Mouse (Mus musculus) forebrain, embryonic 14.5 days (tissue): Measurements from ENCODE around the gene Nrn1l. TPM values are rescaled to one million over a fixed set of nuclear protein-coding genes. Genes with fewer than 3 reads are reported as not detected.
A peak's percentile ranks its signal among the peaks of the same experiment; 100 is the strongest.

Experiments used
- ATAC-seq: fragments of 200-750 bp; cut with Nextera tagmentation; 2 replicates; pipeline ENCODE4 v1.8.0; 2017; ENCODE audit warnings: mild to moderate bottlenecking, moderate library complexity
- DNase-seq: peaks from one replicate; pipeline ENCODE4 v3.0.0-alpha.2; 2015; ENCODE audit warnings: low spot score
- H3K27ac ChIP-seq: fragments of 300-500 bp; sonication (generic); 2 replicates; pipeline ENCODE4 v1.5.1; 2014; ENCODE audit warnings: low read depth, mild to moderate bottlenecking, control low read depth, low read length, moderate library complexity
- H3K27me3 ChIP-seq: fragments of 300-500 bp; sonication (generic); replicated peaks from 2 replicates; pipeline ENCODE4 v1.6.1; 2014; ENCODE audit warnings: low read length, control low read depth, mixed read lengths; ENCODE audit not compliant: control insufficient read depth, insufficient read depth
- H3K36me3 ChIP-seq: fragments of 300-500 bp; sonication (generic); 2 replicates; pipeline ENCODE4 v1.6.1; 2014; ENCODE audit warnings: low read length, control low read depth; ENCODE audit not compliant: control insufficient read depth, insufficient read depth
- H3K4me1 ChIP-seq: fragments of 300-500 bp; sonication (generic); 2 replicates; pipeline ENCODE4 v1.6.1; 2014; ENCODE audit warnings: antibody characterized with exemption, low read length, control low read depth; ENCODE audit not compliant: control insufficient read depth, insufficient read depth
- H3K4me2 ChIP-seq: fragments of 300-500 bp; sonication (generic); 2 replicates; pipeline ENCODE4 v1.6.1; 2014; ENCODE audit warnings: mild to moderate bottlenecking, control low read depth, low read length
- H3K4me3 ChIP-seq: fragments of 300-500 bp; sonication (generic); 2 replicates; pipeline ENCODE4 v1.5.1; 2014; ENCODE audit warnings: low read depth, low read length, control low read depth
- H3K9ac ChIP-seq: fragments of 300-500 bp; sonication (generic); 2 replicates; pipeline ENCODE4 v1.6.1; 2014; ENCODE audit warnings: mild to moderate bottlenecking, low read length, control low read depth, moderate library complexity
- H3K9me3 ChIP-seq: fragments of 300-500 bp; sonication (generic); replicated peaks from 2 replicates; pipeline ENCODE4 v1.6.1; 2016; ENCODE audit warnings: low read length, control low read depth, mixed read lengths; ENCODE audit not compliant: control insufficient read depth
- WGBS: fragments of 180-500 bp; shearing (Covaris S2); extraction: QIAGEN DNeasy Blood & Tissue Kit; methylation state at CpG from one replicate; pipeline ENCODE4 v1.1.7; 2014; 5-methylcytosine and 5-hydroxymethylcytosine counted together
- polyA plus RNA-seq: library from polyadenylated mRNA; unstranded; fragments of >200 nt; fragmentation: Nextera tagmentation; extraction: Ambion mirVana; gene quantifications from 2 replicates; pipeline ENCODE4 v1.2.1, GENCODE M21; 2014

Nrn1l gene
- polyA plus RNA-seq, 1 experiment from 2014 or later: 0.42 TPM

DNA sequence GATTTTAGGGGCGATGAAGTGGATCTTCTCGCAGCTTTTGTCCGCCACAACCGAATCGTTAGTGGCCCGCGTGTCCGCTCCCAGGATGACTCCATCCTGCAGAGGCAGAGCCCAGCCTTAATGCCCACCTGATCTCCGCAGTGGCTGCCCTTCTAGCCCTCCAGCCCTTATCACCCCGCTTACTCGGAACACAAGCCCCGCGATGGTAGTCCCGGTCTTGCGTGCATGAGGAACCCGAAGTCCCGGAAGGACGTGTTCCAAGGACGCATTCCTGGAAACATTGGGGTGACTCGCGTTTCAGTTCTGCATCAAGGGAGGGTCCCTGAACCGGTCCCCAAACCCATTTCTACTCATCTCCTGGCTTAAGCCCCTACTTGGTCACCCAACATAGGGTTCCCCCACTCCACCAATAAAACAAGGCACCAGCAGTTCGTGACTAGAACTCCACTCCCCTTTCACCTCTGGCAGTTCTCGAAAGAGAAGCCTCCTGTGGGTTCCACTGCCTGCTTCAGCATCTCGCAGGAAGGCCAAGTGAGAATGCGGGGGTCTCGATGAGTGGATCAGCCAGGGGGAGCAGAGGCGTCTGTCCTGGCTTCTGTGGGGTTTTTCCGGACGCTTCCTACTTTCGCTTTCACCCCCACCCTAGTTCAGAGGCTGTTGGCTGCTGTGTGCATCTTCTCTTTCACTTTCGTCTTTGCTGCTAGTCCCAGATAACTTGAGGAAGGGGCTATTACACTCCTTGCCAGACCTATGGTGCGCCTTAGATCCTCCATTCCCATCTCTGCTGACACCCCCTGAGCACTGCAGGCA, 44.3 kb downstream of the Nrn1l start:
- H3K9me3 ChIP-seq: no peaks in the 10 kb centered on the region
- peaks cover 5% of the 10 kb centered on the region for H3K4me1 ChIP-seq
- WGBS: 2% methylated on average over 33 of the region's 33 CpGs
- H3K4me2 ChIP-seq: peak overlapping the region; percentile 75
- DNase-seq (peak; percentile 45), ATAC-seq (peak; percentile 4; the same call in 1 of the 2 replicates)
- no peaks in the 10 kb centered on the region for H3K27me3 ChIP-seq
- peak overlapping the region; percentile 70 for H3K27ac ChIP-seq
- H3K36me3 ChIP-seq: 0 out of 2 replicates have a peak, but pooled peaks cover 2% of the 10 kb centered on the region
- peak overlapping the region; percentile 55 for H3K4me3 ChIP-seq
- H3K9ac ChIP-seq: peak overlapping the region; percentile 77

DNA sequence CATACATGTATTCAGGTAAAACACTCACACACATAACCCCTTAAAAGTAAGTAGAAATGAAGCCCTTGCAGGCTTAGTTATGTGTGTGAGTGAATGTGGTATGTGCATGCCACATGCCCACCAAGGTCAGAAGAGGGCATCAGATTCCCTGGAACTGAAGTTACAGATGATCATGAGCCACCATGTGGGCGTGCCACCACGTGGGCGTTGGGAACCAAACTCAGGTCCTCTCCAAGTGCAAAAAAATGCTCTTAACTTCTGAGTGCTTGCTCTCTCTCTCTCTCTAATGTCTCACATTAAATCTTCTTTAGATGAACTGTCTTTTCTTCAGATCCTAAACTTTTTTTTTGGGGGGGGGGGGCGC, 44.9 kb downstream of the Nrn1l start, which contains the start of gene Psmb10:
Psmb10 (minus strand) TSS at position 139 of the 364 bp plus-strand sequence.
- peak; percentile 15 for DNase-seq
- H3K4me1 ChIP-seq: peaks cover 5% of the 10 kb centered on the region

DNA sequence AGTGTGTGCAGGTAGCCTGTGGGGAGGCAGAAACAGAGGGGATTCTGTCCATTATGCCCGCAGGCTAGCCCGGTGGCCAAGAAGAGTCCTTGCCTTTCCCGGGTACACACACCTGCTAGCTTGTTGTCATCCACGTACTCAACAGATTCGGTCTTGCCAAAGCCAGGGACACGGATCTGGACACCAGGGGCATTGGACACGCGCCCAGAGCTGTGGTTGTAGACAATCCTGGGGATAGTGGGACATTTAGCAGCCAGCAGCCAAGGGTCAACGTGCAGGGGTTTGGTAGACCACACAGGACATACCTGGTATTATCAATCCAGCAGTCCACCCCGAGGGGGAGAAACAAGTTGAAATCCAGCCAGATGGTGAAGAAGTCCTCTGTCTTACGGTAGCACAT, 48.7 kb downstream of the Nrn1l start:
- WGBS: 93% methylated on average over 11 of the region's 11 CpGs

More for the DNA sequence above, 44.9 kb downstream of the Nrn1l start, which contains the start of gene Psmb10:
- no peaks in the 10 kb centered on the region for H3K27me3 ChIP-seq
- WGBS: 38% methylated on average over 4 of the region's 4 CpGs
- peak within 1 kb of the TSS; percentile 55 for H3K4me3 ChIP-seq
- H3K9ac ChIP-seq: peak within 1 kb of the TSS; percentile 77
- H3K36me3 ChIP-seq: 0 out of 2 replicates have a peak, but pooled peaks cover under 1% of the 10 kb centered on the region
- no peak for ATAC-seq
- no peaks in the 10 kb centered on the region for H3K9me3 ChIP-seq
- peak within 1 kb of the TSS; percentile 70 for H3K27ac ChIP-seq
- H3K4me2 ChIP-seq: peak within 1 kb of the TSS; percentile 75

DNA sequence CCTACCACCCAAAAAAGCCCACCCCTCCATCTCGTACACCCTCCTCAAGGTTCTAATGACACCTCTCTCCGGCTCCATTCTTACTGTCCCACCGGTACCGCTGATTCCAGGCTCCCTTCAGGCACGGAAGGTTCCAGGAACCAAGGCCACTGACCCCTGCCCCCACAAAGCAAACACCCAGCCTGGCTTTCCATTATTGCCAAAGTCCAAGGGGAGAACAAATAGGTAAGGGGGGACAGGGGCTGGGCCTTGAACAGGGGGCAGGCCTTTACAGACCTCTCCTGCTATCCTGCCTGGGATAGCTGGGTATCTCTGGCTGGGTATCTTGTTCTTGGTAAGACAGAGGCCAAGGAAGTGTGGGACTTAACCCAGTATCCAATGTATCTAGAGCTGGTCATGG, 49.2 kb downstream of the Nrn1l start:
- ATAC-seq: no peak
- no peak overlapping the region for H3K9ac ChIP-seq
- H3K36me3 ChIP-seq: no peaks in the 10 kb centered on the region; the same call in 1 of the 2 replicates
- H3K27me3 ChIP-seq: no peaks in the 10 kb centered on the region
- 95% methylated on average over 5 of the region's 5 CpGs for WGBS
- H3K4me2 ChIP-seq: no peak overlapping the region
- no peak for DNase-seq
- H3K9me3 ChIP-seq: no peaks in the 10 kb centered on the region
- H3K4me3 ChIP-seq: no peak overlapping the region
- no peak overlapping the region for H3K27ac ChIP-seq
- H3K4me1 ChIP-seq: no peaks in the 10 kb centered on the region; the same call in 1 of the 2 replicates

More for the DNA sequence above, 48.7 kb downstream of the Nrn1l start:
- H3K4me1 ChIP-seq: no peaks in the 10 kb centered on the region; the same call in 1 of the 2 replicates
- ATAC-seq: no peak
- no peak overlapping the region for H3K9ac ChIP-seq
- no peaks in the 10 kb centered on the region for H3K27me3 ChIP-seq
- no peak overlapping the region for H3K4me3 ChIP-seq
- no peak overlapping the region for H3K4me2 ChIP-seq
- no peak overlapping the region for H3K27ac ChIP-seq
- H3K36me3 ChIP-seq: no peaks in the 10 kb centered on the region; the same call in 1 of the 2 replicates
- no peaks in the 10 kb centered on the region for H3K9me3 ChIP-seq
- DNase-seq: no peak

DNA sequence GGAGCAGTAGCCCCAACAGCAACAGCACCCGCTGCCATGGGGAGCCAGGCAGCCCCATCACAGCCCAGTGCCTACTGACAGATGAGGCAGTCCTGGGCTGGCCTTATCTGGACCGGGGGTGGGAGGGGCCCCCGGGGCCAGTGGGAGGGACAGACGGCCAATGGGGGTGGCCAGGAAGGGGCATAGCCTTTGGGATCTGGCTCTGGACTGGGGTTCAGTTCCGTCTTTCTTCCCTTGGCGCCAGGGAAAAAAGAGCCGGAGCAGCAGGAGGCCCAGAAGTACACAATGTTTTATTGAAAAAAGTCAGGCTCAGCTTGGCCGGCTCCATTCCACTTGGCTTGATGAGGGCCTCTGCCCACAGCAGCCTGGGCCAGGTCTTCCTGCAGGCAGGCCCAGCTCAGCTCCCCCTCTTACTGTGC, 50.0 kb downstream of the Nrn1l start, which contains the start of gene Lcat:
Lcat (minus strand) TSS at position 62 of the 419 bp plus-strand sequence.
- H3K9ac ChIP-seq: no peak within 1 kb of the TSS
- H3K27ac ChIP-seq: no peak within 1 kb of the TSS
- H3K4me1 ChIP-seq: no peaks in the 10 kb centered on the region
- DNase-seq (no peak), ATAC-seq (no peak)
- no peaks in the 10 kb centered on the region; the same call in 1 of the 2 replicates for H3K36me3 ChIP-seq
- H3K4me2 ChIP-seq: no peak within 1 kb of the TSS
- H3K4me3 ChIP-seq: no peak within 1 kb of the TSS
- no peaks in the 10 kb centered on the region for H3K27me3 ChIP-seq
- WGBS: 45% methylated on average over 8 of the region's 8 CpGs
- H3K9me3 ChIP-seq: no peaks in the 10 kb centered on the region

Other genes starting within 250 kb of the Nrn1l start
- 6.0 and 8.4 TPM in 2 replicates for gene Carmil2, start 207.3 kb upstream of the Nrn1l start, polyA plus RNA-seq
- gene Acd, start 192.5 kb upstream of the Nrn1l start, polyA plus RNA-seq: 79.7 and 89.5 TPM in 2 replicates
- gene Pard6a, start 192.4 kb upstream of the Nrn1l start, polyA plus RNA-seq: 48.1 and 54.6 TPM in 2 replicates
- gene 4933405L10Rik, start 185.9 kb upstream of the Nrn1l start, polyA plus RNA-seq: 0.20 and 0.34 TPM in 2 replicates
- 18.9 and 19.0 TPM in 2 replicates for gene Enkd1, start 185.4 kb upstream of the Nrn1l start, polyA plus RNA-seq
- 62.9 and 70.6 TPM in 2 replicates for gene Gfod2, start 134.9 kb upstream of the Nrn1l start, polyA plus RNA-seq
- 8.1 and 10.4 TPM in 2 replicates for gene Ranbp10, start 66.2 kb upstream of the Nrn1l start, polyA plus RNA-seq
- gene Tsnaxip1, start 65.8 kb upstream of the Nrn1l start, polyA plus RNA-seq: 0.83 TPM in 2 replicates
- 50.7 and 51.8 TPM in 2 replicates for gene Cenpt, start 40.3 kb upstream of the Nrn1l start, polyA plus RNA-seq
- gene Thap11, start 38.4 kb upstream of the Nrn1l start, polyA plus RNA-seq: 51.7 and 60.8 TPM in 2 replicates
- gene Nutf2, start 33.0 kb upstream of the Nrn1l start, polyA plus RNA-seq: 224 and 283 TPM in 2 replicates
- 27.9 and 39.4 TPM in 2 replicates for gene Edc4, start 12.7 kb upstream of the Nrn1l start, polyA plus RNA-seq
- gene Pskh1, start 6.9 kb downstream of the Nrn1l start, polyA plus RNA-seq: 8.2 and 8.5 TPM in 2 replicates
- gene Ctrl, start 40.3 kb downstream of the Nrn1l start, polyA plus RNA-seq: 1.9 and 2.5 TPM in 2 replicates
- gene Psmb10, start 44.9 kb downstream of the Nrn1l start, polyA plus RNA-seq: 48.2 and 57.8 TPM in 2 replicates
- 0.17 and 0.48 TPM in 2 replicates for gene Lcat, start 49.8 kb downstream of the Nrn1l start, polyA plus RNA-seq
- gene Slc12a4, start 72.5 kb downstream of the Nrn1l start, polyA plus RNA-seq: 5.1 and 9.4 TPM in 2 replicates
- gene Dpep3, start 85.9 kb downstream of the Nrn1l start, polyA plus RNA-seq: not detected in 2 replicates
- 18.4 and 20.3 TPM in 2 replicates for gene Dus2, start 97.8 kb downstream of the Nrn1l start, polyA plus RNA-seq
- not detected in 2 replicates for gene Dpep2nb, start 112.4 kb downstream of the Nrn1l start, polyA plus RNA-seq
- gene Ddx28, start 118.3 kb downstream of the Nrn1l start, polyA plus RNA-seq: 21.6 and 22.2 TPM in 2 replicates
- gene Nfatc3, start 165.3 kb downstream of the Nrn1l start, polyA plus RNA-seq: 2.6 and 2.7 TPM in 2 replicates
- 0.15 TPM in 1 of 2 replicates, not detected in the other for gene Esrp2, start 243.4 kb downstream of the Nrn1l start, polyA plus RNA-seq